Mouse (Mus musculus) megakaryocyte progenitor cell, adult 5-6 weeks (primary cell): ENCODE results near the gene Zfp212. TPM values are rescaled to one million over a fixed set of nuclear protein-coding genes. Genes with fewer than 3 reads are reported as not detected.
A peak's percentile ranks its signal among the peaks of the same experiment; 100 is the strongest.
"Not testable (repeated sequence)": the region's sequence is repeated elsewhere in the genome, so short reads cannot be mapped to it uniquely, and the experiment has no call there.

Source experiments
- ATAC-seq: replicated peaks from 2 replicates; pipeline ENCODE4 v1.8.0; 2016; ENCODE audit warnings: mild to moderate bottlenecking, moderate TSS enrichment, inconsistent platforms; ENCODE audit not compliant: poor library complexity
- total RNA-seq, 2 experiments: library from RNA; stranded (forward) in 1 of 2; stranded (reverse) in 1 of 2; fragments of 157-497, 149-512 nt in 1 of 2; fragments of 200-1000 nt in 1 of 2; gene quantifications; 2 replicates each; pipeline versions ENCODE4 v1.2.3 to v1.2.4; 2015 to 2017

The Zfp212 gene
- total RNA-seq, 2 experiments from 2014 or later: 6.6 to 6.8 TPM

- ATAC-seq: peak; percentile 7; the same call in 1 of the 2 replicates
These were observed 430 bp upstream of the Zfp212 start for GRCm38 (mm10) chr6:47919646-47920446.

DNA sequence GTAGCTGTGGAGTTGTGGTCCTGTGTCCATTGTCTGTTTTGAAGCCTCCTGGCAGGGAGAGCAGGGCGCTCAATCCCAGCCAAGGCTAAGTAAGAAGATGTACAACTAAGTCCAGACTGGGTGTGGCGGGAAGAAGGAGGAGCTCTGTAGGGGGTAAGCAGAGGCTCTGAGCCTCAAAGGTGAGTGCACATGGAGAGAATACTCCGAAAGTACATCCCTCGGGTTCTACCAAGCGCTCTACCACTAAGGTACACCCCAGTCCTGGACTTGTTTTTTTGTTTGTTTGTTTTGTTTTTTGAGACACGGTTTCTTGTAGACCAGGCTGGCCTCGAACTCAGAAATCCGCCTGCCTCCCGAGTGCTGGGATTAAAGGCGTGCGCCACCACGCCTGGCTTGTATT lies 22.2 kb downstream of the Zfp212 start:
- ATAC-seq: peak; percentile 38

GRCm38 (mm10) chr6:47943021-47943691 lies 22.9 kb downstream of the Zfp212 start:
- ATAC-seq: peak; percentile 97

DNA sequence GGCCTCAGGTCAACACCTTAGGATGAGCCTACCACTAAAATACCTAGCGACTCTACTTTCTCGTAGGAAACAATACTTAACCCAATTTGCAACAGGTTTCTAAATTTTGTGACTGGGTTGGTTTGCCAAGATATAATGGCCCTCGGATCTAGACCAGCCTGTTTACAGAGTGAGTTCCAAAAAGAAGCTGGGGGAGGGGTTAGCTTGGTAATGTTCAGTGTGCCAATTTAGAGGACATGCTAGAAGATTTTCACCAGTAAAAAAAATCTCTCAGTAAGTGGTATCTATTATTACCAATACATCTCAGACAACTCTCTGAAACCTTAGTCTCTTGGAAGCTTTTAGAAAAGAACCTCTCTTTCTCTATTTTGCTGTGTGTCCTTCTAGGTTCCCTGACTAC lies 23.4 kb downstream of the Zfp212 start:
- ATAC-seq: no peak

GRCm38 (mm10) chr6:47947388-47947787 lies 27.1 kb downstream of the Zfp212 start:
- ATAC-seq: no peak

- ATAC-seq: peak; percentile 98
These were observed 33.0 kb downstream of the Zfp212 start, which contains the start of gene Zfp956 for GRCm38 (mm10) chr6:47953191-47953726. Zfp956 (plus strand) TSS chr6:47953390.

GRCm38 (mm10) chr6:47954425-47954824 lies 34.1 kb downstream of the Zfp212 start:
- no peak for ATAC-seq

DNA sequence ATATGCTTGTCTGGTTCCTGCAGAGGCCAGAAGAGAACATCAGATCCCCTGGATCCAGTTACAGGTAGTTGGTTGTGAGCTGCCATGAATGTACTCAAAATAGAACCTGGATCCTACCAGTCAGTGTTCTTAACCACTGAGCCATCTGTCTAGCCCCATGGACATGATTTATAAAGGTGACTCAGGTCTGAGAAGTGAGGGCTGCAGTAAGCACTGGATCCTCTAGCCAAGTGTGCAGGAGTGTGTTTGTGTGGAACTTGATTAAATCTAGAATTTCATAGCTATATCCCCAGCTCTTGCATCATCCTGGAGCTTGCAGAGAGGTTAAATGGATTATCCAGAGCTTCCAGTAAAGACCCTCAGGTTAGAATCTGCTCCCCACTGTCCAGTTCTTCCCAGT lies 37.5 kb downstream of the Zfp212 start:
- ATAC-seq: no peak

DNA sequence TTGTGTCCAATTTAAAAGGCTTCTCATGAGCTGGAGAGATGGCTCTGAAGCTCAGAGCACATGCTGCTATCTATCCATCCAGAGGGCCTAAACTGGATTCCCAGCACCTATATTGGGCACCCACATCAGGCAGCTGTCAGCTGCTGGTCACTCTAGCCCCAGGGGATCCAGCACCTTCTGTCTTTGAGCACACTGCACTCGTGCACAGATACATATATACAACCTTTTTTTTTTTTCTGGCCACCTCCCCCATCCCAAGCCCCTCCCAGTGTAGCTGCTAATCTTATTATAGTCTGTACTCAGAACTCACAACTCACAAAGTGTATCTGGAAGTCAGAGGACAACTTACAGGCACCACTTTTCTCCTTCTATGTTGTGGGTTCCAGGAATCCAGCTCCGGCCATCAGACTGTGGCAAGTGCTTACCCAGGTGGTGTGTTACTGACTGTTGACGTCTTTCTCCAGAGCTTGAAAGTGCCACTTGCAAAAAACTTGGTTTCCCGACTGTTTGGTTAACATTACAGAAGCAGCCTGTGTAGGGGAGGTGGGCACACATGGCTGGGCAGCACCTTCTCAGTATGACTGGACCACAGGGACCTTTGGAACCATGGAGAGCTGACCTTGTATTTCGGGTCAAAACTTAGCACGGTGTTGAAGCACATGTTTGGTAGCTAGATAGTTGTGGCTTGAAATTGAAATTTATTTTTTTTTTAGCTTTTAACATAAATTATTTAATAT lies 40.6 kb downstream of the Zfp212 start:
- no peak for ATAC-seq

DNA sequence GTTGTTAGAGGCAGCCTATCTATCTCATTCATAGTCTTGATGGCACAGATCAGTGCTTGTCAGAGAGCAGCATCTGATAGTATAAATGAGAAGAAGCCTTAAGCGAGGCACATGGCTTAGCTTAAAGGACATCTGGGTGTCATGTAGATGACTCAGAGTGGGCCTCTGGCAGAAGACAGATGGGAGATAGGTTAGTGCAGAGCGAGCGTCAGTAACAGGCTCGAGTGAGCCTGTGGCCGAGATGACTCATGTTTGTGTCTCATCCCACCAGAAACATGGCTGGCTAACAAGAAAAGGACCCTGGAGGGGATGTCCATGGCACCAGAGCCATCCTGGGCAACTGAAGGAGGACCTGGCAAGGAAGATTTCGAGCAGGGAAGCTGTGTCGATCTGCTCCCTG lies 42.8 kb downstream of the Zfp212 start:
- no peak for ATAC-seq

GRCm38 (mm10) chr6:47968166-47968565 lies 47.9 kb downstream of the Zfp212 start:
- not testable (repeated sequence) for ATAC-seq

- peak; percentile 38; the same call in 1 of the 2 replicates for ATAC-seq
These were observed 54.3 kb downstream of the Zfp212 start for GRCm38 (mm10) chr6:47974599-47974998.

- peak; percentile 98 for ATAC-seq
These were observed 58.7 kb downstream of the Zfp212 start for GRCm38 (mm10) chr6:47978897-47979368.

Other genes starting within 250 kb of the Zfp212 start
- 158 and 161 TPM in 2 replicates for gene Pdia4, start 107.0 kb upstream of the Zfp212 start, total RNA-seq (2015)
- gene Pdia4, start 107.0 kb upstream of the Zfp212 start, total RNA-seq (2017): 480 and 490 TPM in 2 replicates
- 0.81 and 1.5 TPM in 2 replicates for gene Zfp786, start 89.6 kb upstream of the Zfp212 start, total RNA-seq (2015)
- 2.3 and 2.7 TPM in 2 replicates for gene Zfp786, start 89.6 kb upstream of the Zfp212 start, total RNA-seq (2017)
- 18.2 and 24.0 TPM in 2 replicates for gene Zfp398, start 84.8 kb upstream of the Zfp212 start, total RNA-seq (2015)
- gene Zfp398, start 84.8 kb upstream of the Zfp212 start, total RNA-seq (2017): 13.7 and 18.3 TPM in 2 replicates
- gene Zfp282, start 43.3 kb upstream of the Zfp212 start, total RNA-seq (2015): 6.5 and 7.6 TPM in 2 replicates
- gene Zfp282, start 43.3 kb upstream of the Zfp212 start, total RNA-seq (2017): 10.9 and 12.2 TPM in 2 replicates
- gene Zfp956, start 32.9 kb downstream of the Zfp212 start, total RNA-seq (2015): 3.7 and 4.8 TPM in 2 replicates
- gene Zfp956, start 32.9 kb downstream of the Zfp212 start, total RNA-seq (2017): 8.9 and 9.6 TPM in 2 replicates
- 7.9 and 9.9 TPM in 2 replicates for gene Zfp777, start 128.4 kb downstream of the Zfp212 start, total RNA-seq (2015)
- 23.0 and 40.7 TPM in 2 replicates for gene Zfp777, start 128.4 kb downstream of the Zfp212 start, total RNA-seq (2017)
- 23.2 and 25.1 TPM in 2 replicates for gene Zfp746, start 166.1 kb downstream of the Zfp212 start, total RNA-seq (2015)
- gene Zfp746, start 166.1 kb downstream of the Zfp212 start, total RNA-seq (2017): 20.9 and 21.4 TPM in 2 replicates